Mouse (Mus musculus): ENCODE results near the gene Zcchc10. TPM values are rescaled to one million over a fixed set of nuclear protein-coding genes. Genes with fewer than 3 reads are reported as not detected.
A peak's percentile ranks its signal among the peaks of the same experiment; 100 is the strongest.
"Not testable (repeated sequence)": the region's sequence is repeated elsewhere in the genome, so short reads cannot be mapped to it uniquely, and the experiment has no call there.

Gene Zcchc10
- polyA plus RNA-seq, 1 experiment from 2014 or later: 22.8 TPM

DNA sequence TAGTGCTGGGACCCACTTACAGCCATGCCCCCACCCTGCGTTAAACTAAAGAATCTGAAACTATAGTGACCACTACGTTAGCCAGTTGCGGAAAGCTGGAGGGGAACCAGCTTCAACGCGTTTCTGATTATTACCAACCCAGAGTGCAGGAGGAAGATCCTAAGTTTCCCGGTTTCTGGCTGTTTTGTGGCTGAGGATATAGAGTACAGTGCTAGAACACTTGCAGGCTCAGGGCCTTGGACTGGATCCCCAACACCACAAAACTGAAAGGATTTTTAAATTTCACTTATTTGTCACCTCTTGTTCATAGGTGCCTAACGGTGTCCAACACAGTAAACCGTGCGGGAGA, 23.3 kb upstream of the Zcchc10 start:
- Histone ChIP-seq H3K27me3 (no peaks in the 10 kb centered on the region), H3K4me1 (peaks cover 34% of the 10 kb centered on the region), H3K4me3 (replicated peaks) (peak overlapping the region; percentile 86), H3K9ac (peak overlapping the region; percentile 92), H3K27ac (peak overlapping the region; percentile 99), H3K36me3 (peaks cover 14% of the 10 kb centered on the region), H3K4me2 (peak overlapping the region; percentile 62), H3K9me3 (replicated peaks) (no peaks in the 10 kb centered on the region)
- 52% methylated on average over 9 of the region's 9 CpGs for WGBS
- ATAC-seq (replicated peaks; ENCODE audit: low FRiP score): no peak

- no peak for ATAC-seq (replicated peaks; ENCODE audit: low FRiP score)
- H3K36me3 ChIP-seq: no peaks in the 10 kb centered on the region
- no peaks in the 10 kb centered on the region for H3K9me3 ChIP-seq (replicated peaks)
- peaks cover 32% of the 10 kb centered on the region for H3K4me1 ChIP-seq
- no peaks in the 10 kb centered on the region for H3K27me3 ChIP-seq
- H3K4me3 ChIP-seq (replicated peaks): no peak overlapping the region
- no peak overlapping the region for H3K9ac ChIP-seq
- H3K4me2 ChIP-seq: no peak overlapping the region
- no peak overlapping the region for H3K27ac ChIP-seq
- WGBS: 84% methylated on average over 14 of the region's 14 CpGs
Measured at GRCm38 (mm10) chr11:53304044-53304840, 20.2 kb upstream of the Zcchc10 start.

DNA sequence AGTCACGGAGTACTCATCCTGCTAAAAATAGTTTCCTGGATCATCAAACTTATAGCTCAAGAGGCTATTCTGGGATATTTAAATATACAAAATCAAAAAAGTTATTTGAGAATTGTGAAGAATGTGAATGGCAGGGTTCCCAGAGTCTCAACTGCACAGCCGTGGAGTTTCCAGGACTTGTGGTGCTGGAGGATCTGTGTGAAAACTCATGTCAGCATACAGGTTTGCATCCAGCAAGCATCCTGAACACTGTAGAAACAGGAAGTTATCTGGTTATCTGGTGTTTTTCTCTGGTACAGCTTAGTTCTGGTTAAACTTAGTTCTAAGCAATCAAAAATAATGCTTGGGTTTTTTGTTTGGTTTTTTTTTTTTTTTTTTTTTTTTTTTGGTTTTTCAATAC, 17.5 kb upstream of the Zcchc10 start:
- no peak overlapping the region for H3K4me2 ChIP-seq
- H3K27me3 ChIP-seq: no peaks in the 10 kb centered on the region
- peak overlapping the region; percentile 90; the same call in 1 of the 2 replicates for H3K27ac ChIP-seq
- H3K36me3 ChIP-seq: no peaks in the 10 kb centered on the region
- peaks cover 23% of the 10 kb centered on the region for H3K4me1 ChIP-seq
- no peak overlapping the region for H3K4me3 ChIP-seq (replicated peaks)
- no peak for ATAC-seq (replicated peaks; ENCODE audit: low FRiP score)
- 69% methylated on average over 2 of the region's 2 CpGs for WGBS
- H3K9ac ChIP-seq: no peak overlapping the region
- H3K9me3 ChIP-seq (replicated peaks): no peaks in the 10 kb centered on the region

- Histone ChIP-seq H3K27ac (peak overlapping the region; percentile 90), H3K4me1 (peaks cover 23% of the 10 kb centered on the region), H3K27me3 (no peaks in the 10 kb centered on the region), H3K36me3 (no peaks in the 10 kb centered on the region), H3K9me3 (replicated peaks) (no peaks in the 10 kb centered on the region), H3K4me2 (0 out of 2 replicates have a peak overlapping the region, but pooled peaks have one; percentile 7), H3K9ac (no peak overlapping the region), H3K4me3 (replicated peaks) (no peak overlapping the region)
- ATAC-seq (replicated peaks; ENCODE audit: low FRiP score): 0 out of 2 replicates have a peak, but pooled peaks have one; percentile 19
- WGBS: 39% methylated on average over 10 of the region's 10 CpGs
Measured at GRCm38 (mm10) chr11:53307558-53308065, 16.9 kb upstream of the Zcchc10 start.

DNA sequence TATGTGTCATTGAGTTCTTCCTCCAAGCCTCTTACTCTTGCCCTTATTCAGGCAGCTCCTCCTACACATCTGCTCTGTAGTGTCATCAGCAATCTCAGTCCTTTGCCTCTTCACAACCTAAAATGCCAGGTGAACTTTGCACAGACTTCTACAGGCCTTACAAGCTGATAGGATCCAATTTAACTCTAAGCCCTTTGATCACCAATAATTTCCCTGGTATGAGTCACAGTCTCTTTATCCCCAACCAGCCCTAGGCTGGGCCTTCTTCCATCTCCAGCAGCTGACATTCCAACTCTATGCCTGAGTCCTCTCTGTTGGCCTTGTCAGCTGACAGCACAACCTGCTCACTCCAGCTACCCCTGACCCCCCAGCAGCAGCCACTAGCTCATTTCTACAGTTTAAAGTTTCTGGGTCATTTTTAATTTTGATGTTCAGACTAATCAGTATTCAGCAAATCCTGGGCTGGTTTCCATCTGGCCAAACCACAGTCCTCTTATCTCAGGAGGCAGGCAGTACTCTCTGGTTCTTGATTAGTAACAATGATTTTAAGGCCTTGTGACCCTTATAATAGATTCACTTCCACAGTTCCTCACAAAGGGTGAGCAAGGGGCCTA, 16.1 kb upstream of the Zcchc10 start:
- Histone ChIP-seq H3K36me3 (no peaks in the 10 kb centered on the region), H3K27ac (peak overlapping the region; percentile 90), H3K27me3 (no peaks in the 10 kb centered on the region), H3K4me1 (peaks cover 23% of the 10 kb centered on the region), H3K4me2 (no peak overlapping the region), H3K9ac (no peak overlapping the region), H3K9me3 (replicated peaks) (no peaks in the 10 kb centered on the region), H3K4me3 (replicated peaks) (no peak overlapping the region)
- ATAC-seq (replicated peaks; ENCODE audit: low FRiP score): peak; percentile 86

DNA sequence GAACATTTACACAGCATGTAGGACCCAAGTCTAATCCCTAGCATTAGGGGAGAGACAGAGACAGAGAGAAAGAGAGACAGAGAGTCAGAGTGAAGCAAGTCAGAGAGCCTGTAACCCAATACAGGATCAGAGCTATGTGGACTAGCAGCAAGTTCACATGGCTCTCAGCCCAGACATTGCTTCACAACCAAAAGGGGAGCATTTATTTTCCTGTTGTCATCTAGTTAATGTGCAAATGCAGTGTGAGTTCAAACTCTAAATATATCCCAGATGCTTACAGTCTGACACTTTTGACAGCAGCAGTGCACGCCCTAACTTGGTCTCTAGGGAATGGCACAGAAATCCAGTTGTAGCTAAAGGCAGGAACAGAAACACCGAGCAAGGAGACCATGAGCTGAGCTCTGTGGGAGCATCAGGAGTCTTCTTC, 15.6 kb upstream of the Zcchc10 start:
- ATAC-seq (replicated peaks; ENCODE audit: low FRiP score): peak; percentile 77
- H3K4me1 ChIP-seq: peaks cover 23% of the 10 kb centered on the region
- 48% methylated on average over 2 of the region's 2 CpGs for WGBS

DNA sequence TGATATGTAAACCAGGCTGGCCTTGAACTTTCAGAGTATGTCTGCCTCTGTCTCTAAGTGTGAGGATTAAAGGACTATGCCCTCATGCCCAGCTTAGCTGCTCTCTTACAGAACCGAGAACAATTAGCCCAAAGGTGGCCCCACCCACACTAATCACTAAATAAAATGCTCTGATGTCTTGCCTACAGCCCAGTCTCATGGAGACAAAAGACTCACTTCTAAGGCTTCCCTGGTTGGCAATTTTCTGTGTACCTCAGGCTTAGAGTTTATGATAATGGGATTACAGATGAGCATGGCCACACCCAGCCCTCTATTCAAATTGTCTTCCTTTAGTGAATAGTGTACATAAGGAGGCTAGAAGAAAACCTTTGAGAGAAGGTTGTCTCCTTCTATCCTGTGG, 13.1 kb upstream of the Zcchc10 start:
- Histone ChIP-seq H3K4me2 (no peak overlapping the region), H3K36me3 (no peaks in the 10 kb centered on the region), H3K4me3 (replicated peaks) (no peak overlapping the region), H3K27me3 (no peaks in the 10 kb centered on the region), H3K27ac (peak overlapping the region; percentile 27; the same call in 1 of the 2 replicates), H3K4me1 (peaks cover 28% of the 10 kb centered on the region), H3K9ac (no peak overlapping the region), H3K9me3 (replicated peaks) (no peaks in the 10 kb centered on the region)
- WGBS: 38% methylated on average over 1 of the region's 1 CpGs
- ATAC-seq (replicated peaks; ENCODE audit: low FRiP score): no peak

More for the DNA sequence above, 15.6 kb upstream of the Zcchc10 start:
- Histone ChIP-seq H3K27ac (peak overlapping the region; percentile 90), H3K9ac (no peak overlapping the region), H3K9me3 (replicated peaks) (no peaks in the 10 kb centered on the region), H3K4me3 (replicated peaks) (no peak overlapping the region), H3K4me2 (no peak overlapping the region), H3K27me3 (no peaks in the 10 kb centered on the region), H3K36me3 (no peaks in the 10 kb centered on the region)

GRCm38 (mm10) chr11:53312823-53313222, 11.7 kb upstream of the Zcchc10 start:
- not testable (repeated sequence) for H3K27ac ChIP-seq; ATAC-seq (replicated peaks; ENCODE audit: low FRiP score); H3K9me3 ChIP-seq (replicated peaks); H3K9ac ChIP-seq; H3K4me3 ChIP-seq (replicated peaks); H3K4me2 ChIP-seq; H3K27me3 ChIP-seq; H3K36me3 ChIP-seq
- WGBS: 79% methylated on average over 1 of the region's 1 CpGs
- peaks cover 19% of the 10 kb centered on the region for H3K4me1 ChIP-seq

DNA sequence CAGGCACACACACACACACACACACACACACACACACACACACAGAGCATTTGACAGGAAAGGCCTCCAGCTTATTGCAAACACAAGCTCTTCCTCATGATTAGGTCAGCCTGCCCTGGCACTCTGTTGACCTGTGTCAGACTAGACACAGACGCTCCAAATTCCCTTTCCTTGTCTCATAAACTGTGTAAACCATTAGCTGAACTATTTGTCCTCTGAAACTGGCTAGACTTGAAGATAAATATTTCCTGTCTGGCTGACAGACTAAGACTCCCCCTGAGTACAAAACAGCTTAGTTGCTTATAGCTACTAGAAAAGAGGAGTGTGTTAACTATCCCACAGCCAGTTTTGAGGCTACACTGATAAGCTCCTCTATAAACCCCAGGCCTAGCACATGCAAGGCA, 9.7 kb upstream of the Zcchc10 start:
- no peak overlapping the region for H3K4me2 ChIP-seq
- H3K36me3 ChIP-seq: no peaks in the 10 kb centered on the region
- H3K27me3 ChIP-seq: no peaks in the 10 kb centered on the region
- peak; percentile 43; the same call in 1 of the 2 replicates for ATAC-seq (replicated peaks; ENCODE audit: low FRiP score)
- H3K9me3 ChIP-seq (replicated peaks): no peaks in the 10 kb centered on the region
- H3K27ac ChIP-seq: peak overlapping the region; percentile 48
- WGBS: 26% methylated on average over 1 of the region's 1 CpGs
- H3K4me3 ChIP-seq (replicated peaks): no peak overlapping the region
- no peak overlapping the region for H3K9ac ChIP-seq
- H3K4me1 ChIP-seq: peaks cover 5% of the 10 kb centered on the region; the same call in 1 of the 2 replicates

- no peaks in the 10 kb centered on the region for H3K9me3 ChIP-seq (replicated peaks)
- H3K36me3 ChIP-seq: no peaks in the 10 kb centered on the region
- H3K27ac ChIP-seq: no peak overlapping the region
- H3K4me3 ChIP-seq (replicated peaks): no peak overlapping the region
- peaks cover 5% of the 10 kb centered on the region; the same call in 1 of the 2 replicates for H3K4me1 ChIP-seq
- ATAC-seq (replicated peaks; ENCODE audit: low FRiP score): no peak
- WGBS: 32% methylated on average over 6 of the region's 6 CpGs
- H3K9ac ChIP-seq: no peak overlapping the region
- no peak overlapping the region for H3K4me2 ChIP-seq
- H3K27me3 ChIP-seq: no peaks in the 10 kb centered on the region
Measured at GRCm38 (mm10) chr11:53316996-53317395, 7.5 kb upstream of the Zcchc10 start.

DNA sequence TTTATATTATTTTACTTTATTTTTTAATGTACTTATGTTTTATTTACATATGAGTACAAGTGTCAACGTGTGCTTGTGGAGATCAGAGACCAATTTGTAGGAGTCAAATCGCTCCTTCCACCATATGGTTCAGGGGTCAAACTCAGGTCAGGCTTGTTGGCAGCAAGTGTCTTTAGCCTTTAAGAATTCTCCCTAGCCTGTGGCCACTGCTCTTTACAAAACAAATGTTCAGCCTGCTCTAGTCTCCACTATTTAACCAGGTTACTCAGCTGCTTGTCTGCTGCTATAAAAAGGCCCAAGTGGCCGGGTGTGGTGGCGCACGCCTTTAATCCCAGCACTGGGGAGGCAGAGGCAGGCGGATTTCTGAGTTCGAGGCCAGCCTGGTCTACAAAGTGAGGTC, 6.4 kb upstream of the Zcchc10 start:
- Histone ChIP-seq H3K9ac (no peak overlapping the region), H3K27me3 (no peaks in the 10 kb centered on the region), H3K27ac (no peak overlapping the region), H3K4me2 (no peak overlapping the region), H3K4me1 (peaks cover 5% of the 10 kb centered on the region; the same call in 1 of the 2 replicates), H3K36me3 (no peaks in the 10 kb centered on the region), H3K4me3 (replicated peaks) (no peak overlapping the region), H3K9me3 (replicated peaks) (no peaks in the 10 kb centered on the region)
- no peak for ATAC-seq (replicated peaks; ENCODE audit: low FRiP score)
- 69% methylated on average over 7 of the region's 7 CpGs for WGBS

- not testable (repeated sequence) for H3K9ac ChIP-seq; H3K4me1 ChIP-seq; H3K27ac ChIP-seq; H3K4me2 ChIP-seq; H3K4me3 ChIP-seq (replicated peaks); H3K27me3 ChIP-seq; H3K36me3 ChIP-seq; H3K9me3 ChIP-seq (replicated peaks); ATAC-seq (replicated peaks; ENCODE audit: low FRiP score)
- 84% methylated on average over 3 of the region's 3 CpGs for WGBS
Measured at GRCm38 (mm10) chr11:53318568-53318967, 5.9 kb upstream of the Zcchc10 start.

All from kidney, embryonic 15.5 days (tissue).